ENCODE assay signal across 8 mouse cellular contexts in the genomic region with DNA sequence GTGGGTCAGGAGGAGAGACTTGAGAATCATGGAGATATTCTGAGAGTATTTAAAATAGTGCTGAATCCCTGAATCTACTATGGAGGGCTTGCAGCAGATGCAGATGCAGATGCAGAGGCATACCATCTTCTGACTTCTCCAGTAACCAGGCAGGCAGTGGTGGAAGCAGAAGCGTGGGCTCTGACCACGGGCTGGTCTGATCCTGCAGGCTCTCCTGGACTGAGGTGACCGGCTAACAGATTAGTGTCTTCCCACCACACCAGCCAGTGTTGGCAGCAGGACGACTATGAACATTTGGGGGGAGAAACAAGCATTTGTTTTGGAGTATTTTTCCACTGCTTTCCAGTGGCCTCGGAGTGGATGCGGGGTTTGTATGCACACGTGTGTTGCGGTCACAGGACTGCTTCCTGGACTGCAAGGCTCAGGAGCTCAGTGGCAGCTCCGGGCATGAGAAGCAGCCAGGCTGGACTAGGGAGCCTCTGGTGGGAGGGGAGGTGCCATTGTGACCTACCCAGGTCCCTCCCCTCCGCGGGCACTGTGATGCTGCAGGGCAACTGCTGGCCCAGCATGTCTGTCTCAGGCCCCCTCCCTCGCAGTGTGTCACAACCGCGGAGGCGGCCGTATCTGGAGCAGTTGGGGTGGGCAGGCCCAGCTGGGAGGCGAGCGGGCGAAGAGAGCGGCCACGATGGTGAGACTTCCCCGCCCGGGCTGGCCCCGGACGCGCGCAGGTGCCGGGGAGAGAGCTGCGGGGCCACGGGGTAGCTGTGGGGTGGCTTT. TPM values are rescaled to one million over a fixed set of nuclear protein-coding genes. Genes with fewer than 3 reads are reported as not detected.
DNase-seq lines count a peak whose midpoint lies in the region; ATAC-seq and TF ChIP-seq lines count a peak whose summit lies in the region.

A gene (plus strand): TSS at position 548 of the 777 bp plus-strand sequence.

- WGBS in forebrain, embryonic 16.5 days: 3% methylated on average over 27 of the region's 30 CpGs
- 1% methylated on average over 30 of the region's 30 CpGs for WGBS in liver, embryonic 15.5 days (ENCODE audit: insufficient replicate concordance)
- WGBS in stomach, postnatal 0 days: 3% methylated on average over 30 of the region's 30 CpGs

- peak; percentile 64 to 73 for DNase-seq in cerebellum, adult 18-20 months
- peak; percentile 74 to 77 for DNase-seq in heart, postnatal 14 days
- peak; percentile 44 to 45 for DNase-seq in kidney, postnatal 36 days
- DNase-seq in neural tube, embryonic 10.5 days (ENCODE audit: extremely low spot score, low spot score): peak; percentile 62
- DNase-seq in stomach, postnatal 0 days (ENCODE audit: low spot score): peak; percentile 64

- TF ChIP-seq CTCF in E14TG2a.4 (conservative IDR thresholded peaks at IDR 0.05; ENCODE audit: low read length): no peak
- no peak for TF ChIP-seq CTCF in stomach, postnatal 0 days (IDR thresholded peaks at IDR 0.05; ENCODE audit: low read depth)

- H3K27ac ChIP-seq in forebrain, embryonic 16.5 days (ENCODE audit: low read length): no peak within 1 kb of the TSS
- H3K27ac ChIP-seq in liver, embryonic 15.5 days (replicated peaks): no peak within 1 kb of the TSS
- H3K27ac ChIP-seq in stomach, postnatal 0 days (replicated peaks): no peak within 1 kb of the TSS

- no peak for TF ChIP-seq EP300 in stomach, postnatal 0 days (optimal IDR thresholded peaks at IDR 0.05)

- peaks cover 18% of the 10 kb centered on the region for H3K4me1 ChIP-seq in E14TG2a.4 (replicated peaks; ENCODE audit: low read depth, low read length)
- H3K4me1 ChIP-seq in forebrain, embryonic 16.5 days (replicated peaks; ENCODE audit: control insufficient read depth, insufficient read depth, low read length): peaks cover 17% of the 10 kb centered on the region
- peaks cover 18% of the 10 kb centered on the region for H3K4me1 ChIP-seq in liver, embryonic 15.5 days (replicated peaks)
- no peaks in the 10 kb centered on the region for H3K4me1 ChIP-seq in stomach, postnatal 0 days (replicated peaks; ENCODE audit: control insufficient read depth, insufficient read depth)

- peak within 1 kb of the TSS; percentile 91 for H3K4me2 ChIP-seq in forebrain, embryonic 16.5 days (ENCODE audit: low read length)
- peak within 1 kb of the TSS; percentile 68 for H3K4me2 ChIP-seq in liver, embryonic 15.5 days
- H3K4me2 ChIP-seq in stomach, postnatal 0 days (replicated peaks; ENCODE audit: low read depth): peak within 1 kb of the TSS; percentile 68

- H3K9me3 ChIP-seq in E14TG2a.4 (ENCODE audit: low read length): no peaks in the 10 kb centered on the region
- no peaks in the 10 kb centered on the region for H3K9me3 ChIP-seq in forebrain, embryonic 16.5 days (ENCODE audit: control insufficient read depth, low read length)
- no peaks in the 10 kb centered on the region for H3K9me3 ChIP-seq in liver, embryonic 15.5 days (replicated peaks)
- H3K9me3 ChIP-seq in stomach, postnatal 0 days (ENCODE audit: control insufficient read depth, low read length): no peaks in the 10 kb centered on the region

- intact Hi-C loops in heart, postnatal 14 days (cut with DNase I): no loop called here

- no peaks in the 10 kb centered on the region for H3K36me3 ChIP-seq in E14TG2a.4 (ENCODE audit: insufficient read depth, low read length)
- no peaks in the 10 kb centered on the region for H3K36me3 ChIP-seq in forebrain, embryonic 16.5 days (ENCODE audit: control insufficient read depth, insufficient read depth)
- H3K36me3 ChIP-seq in liver, embryonic 15.5 days (replicated peaks): no peaks in the 10 kb centered on the region
- no peaks in the 10 kb centered on the region for H3K36me3 ChIP-seq in stomach, postnatal 0 days (ENCODE audit: control insufficient read depth, insufficient read depth, low read length)

- H3K9ac ChIP-seq in forebrain, embryonic 16.5 days (replicated peaks; ENCODE audit: low read depth, low read length): peak within 1 kb of the TSS; percentile 51
- peak within 1 kb of the TSS; percentile 12; the same call in 1 of the 2 replicates for H3K9ac ChIP-seq in liver, embryonic 15.5 days
- H3K9ac ChIP-seq in stomach, postnatal 0 days (ENCODE audit: low read length): no peak within 1 kb of the TSS

- ATAC-seq in forebrain, embryonic 16.5 days: peak; percentile 70
- peak; percentile 62 for ATAC-seq in liver, embryonic 15.5 days (ENCODE audit: insufficient read depth)
- peak; percentile 79 for ATAC-seq in stomach, postnatal 0 days (ENCODE audit: low FRiP score, low TSS enrichment)

- H3K4me3 ChIP-seq in E14TG2a.4 (replicated peaks; ENCODE audit: low read length): peak within 1 kb of the TSS; percentile 79
- peak within 1 kb of the TSS; percentile 48 for H3K4me3 ChIP-seq in forebrain, embryonic 16.5 days (replicated peaks; ENCODE audit: low read length)
- H3K4me3 ChIP-seq in liver, embryonic 15.5 days (replicated peaks): peak within 1 kb of the TSS; percentile 48
- peak within 1 kb of the TSS; percentile 37 for H3K4me3 ChIP-seq in stomach, postnatal 0 days (ENCODE audit: low read depth, low read length)

- H3K27me3 ChIP-seq in E14TG2a.4 (ENCODE audit: insufficient read depth, low read length): peaks cover 53% of the 10 kb centered on the region
- peaks cover 3% of the 10 kb centered on the region; the same call in 1 of the 2 replicates for H3K27me3 ChIP-seq in forebrain, embryonic 16.5 days (replicated peaks; ENCODE audit: control insufficient read depth, insufficient read depth, low read length)
- peaks cover 45% of the 10 kb centered on the region for H3K27me3 ChIP-seq in liver, embryonic 15.5 days
- 0 out of 2 replicates have a peak, but pooled peaks cover 3% of the 10 kb centered on the region for H3K27me3 ChIP-seq in stomach, postnatal 0 days (ENCODE audit: control insufficient read depth, insufficient read depth, low read length)

RNA-seq across cellular contexts. Expression of the gene that starts here (rescaled TPM):
- polyA plus RNA-seq in forebrain, embryonic 16.5 days (2015; fragmentation: Nextera tagmentation; extraction: Ambion mirVana): 0.35 TPM in 1 of 2 replicates, not detected in the other
- 100 to 1,000 TPM in 1 of 2 experiments, 10 to 100 TPM in 1; 78.5 to 115 TPM for total RNA-seq in heart, postnatal 14 days (2021)
- 5.4 and 6.1 TPM in 2 replicates for polyA plus RNA-seq in liver, embryonic 15.5 days (2015; fragmentation: Nextera tagmentation; extraction: Ambion mirVana)
- 0.06 and 0.13 TPM in 2 replicates for polyA plus RNA-seq in stomach, postnatal 0 days (2015; fragmentation: Nextera tagmentation; extraction: Ambion mirVana)

Comparison
In these comparisons a context has a peak if more than half of its experiments do, and no peak if none do; other contexts are left out.
1. Peak in ATAC-seq, H3K4me3 ChIP-seq, H3K9ac ChIP-seq and H3K4me2 ChIP-seq in forebrain, embryonic 16.5 days; RNA of the gene not detected or under 1 TPM.
2. Peak in DNase-seq, ATAC-seq, H3K4me3 ChIP-seq and H3K4me2 ChIP-seq in stomach, postnatal 0 days; RNA of the gene not detected or under 1 TPM.